Comparison of ENCODE assay signal across 8 mouse cellular contexts in genomic region chr8:84986379-84986945, GRCm38 (mm10). TPM values are rescaled to one million over a fixed set of nuclear protein-coding genes. Genes with fewer than 3 reads are reported as not detected.
DNase-seq lines count a peak whose midpoint lies in the region; ATAC-seq lines count a peak whose summit lies in the region.

No protein-coding gene starts in this region.

- intact Hi-C loops in left cerebral cortex, postnatal 14 days (cut with DNase I) = no loop called here

- peak overlapping the region; percentile 48 for H3K4me3 ChIP-seq in kidney, embryonic 14.5 days (ENCODE audit: low read length)
- peak overlapping the region; percentile 48 for H3K4me3 ChIP-seq in hindbrain, embryonic 14.5 days (replicated peaks; ENCODE audit: low read length)
- H3K4me3 ChIP-seq in midbrain, embryonic 14.5 days (replicated peaks; ENCODE audit: low read depth, low read length) = peak overlapping the region; percentile 46

- WGBS in kidney, embryonic 14.5 days = 38% methylated on average over 8 of the region's 8 CpGs
- WGBS in hindbrain, embryonic 14.5 days = 35% methylated on average over 8 of the region's 8 CpGs
- WGBS in midbrain, embryonic 14.5 days = 35% methylated on average over 8 of the region's 8 CpGs

- peak overlapping the region; percentile 74 for H3K27ac ChIP-seq in kidney, embryonic 14.5 days (ENCODE audit: low read depth, low read length)
- peak overlapping the region; percentile 73 for H3K27ac ChIP-seq in hindbrain, embryonic 14.5 days
- H3K27ac ChIP-seq in midbrain, embryonic 14.5 days (replicated peaks; ENCODE audit: low read depth, low read length) = peak overlapping the region; percentile 49; the same call in 1 of the 2 replicates

- no peaks in the 10 kb centered on the region for H3K9me3 ChIP-seq in kidney, embryonic 14.5 days (ENCODE audit: control insufficient read depth, low read length)
- H3K9me3 ChIP-seq in hindbrain, embryonic 14.5 days (ENCODE audit: control insufficient read depth, low read length) = no peaks in the 10 kb centered on the region
- no peaks in the 10 kb centered on the region for H3K9me3 ChIP-seq in midbrain, embryonic 14.5 days (ENCODE audit: control insufficient read depth, low read length)

- H3K27me3 ChIP-seq in kidney, embryonic 14.5 days (ENCODE audit: control insufficient read depth, insufficient read depth, low read length) = no peaks in the 10 kb centered on the region
- H3K27me3 ChIP-seq in hindbrain, embryonic 14.5 days (ENCODE audit: control insufficient read depth, insufficient read depth, low read length) = peaks cover 25% of the 10 kb centered on the region
- 0 out of 2 replicates have a peak, but pooled peaks cover 9% of the 10 kb centered on the region for H3K27me3 ChIP-seq in midbrain, embryonic 14.5 days (ENCODE audit: control insufficient read depth, insufficient read depth, low read length)

- H3K36me3 ChIP-seq in kidney, embryonic 14.5 days (ENCODE audit: control insufficient read depth, insufficient read depth, low read length) = no peaks in the 10 kb centered on the region
- no peaks in the 10 kb centered on the region for H3K36me3 ChIP-seq in hindbrain, embryonic 14.5 days (replicated peaks; ENCODE audit: control insufficient read depth, insufficient read depth)
- H3K36me3 ChIP-seq in midbrain, embryonic 14.5 days (ENCODE audit: control insufficient read depth, insufficient read depth, low read length) = no peaks in the 10 kb centered on the region

- H3K4me1 ChIP-seq in kidney, embryonic 14.5 days (ENCODE audit: control insufficient read depth, insufficient read depth, low read length) = peaks cover 41% of the 10 kb centered on the region
- peaks cover 24% of the 10 kb centered on the region for H3K4me1 ChIP-seq in hindbrain, embryonic 14.5 days (replicated peaks; ENCODE audit: control insufficient read depth, insufficient read depth, low read length)
- peaks cover 28% of the 10 kb centered on the region for H3K4me1 ChIP-seq in midbrain, embryonic 14.5 days (ENCODE audit: control insufficient read depth, insufficient read depth, low read length)

- peak overlapping the region; percentile 96 for H3K4me2 ChIP-seq in kidney, embryonic 14.5 days (replicated peaks; ENCODE audit: low read depth, low read length)
- peak overlapping the region; percentile 89 for H3K4me2 ChIP-seq in hindbrain, embryonic 14.5 days (replicated peaks)
- peak overlapping the region; percentile 99 for H3K4me2 ChIP-seq in midbrain, embryonic 14.5 days (ENCODE audit: low read length)

- peak overlapping the region; percentile 58; the same call in 1 of the 2 replicates for H3K9ac ChIP-seq in kidney, embryonic 14.5 days (ENCODE audit: low read depth, low read length)
- H3K9ac ChIP-seq in hindbrain, embryonic 14.5 days = peak overlapping the region; percentile 58
- peak overlapping the region; percentile 50; the same call in 1 of the 2 replicates for H3K9ac ChIP-seq in midbrain, embryonic 14.5 days (replicated peaks; ENCODE audit: low read length)

- no peak for DNase-seq in kidney, postnatal 14 days
- DNase-seq in c-Kit-positive CD71-positive TER-119-negative erythroid progenitor cells, embryonic 14.5 days (ENCODE audit: low read depth) = peak; percentile 54
- DNase-seq in hindbrain, embryonic 14.5 days (ENCODE audit: low spot score) = no peak
- DNase-seq in midbrain, embryonic 14.5 days = peak; percentile 49
- DNase-seq in urinary bladder, adult 18-20 months (ENCODE audit: low spot score in 2 of 2) = no peak
- DNase-seq in left cerebral cortex, postnatal 14 days (ENCODE audit: low spot score in 2 of 2) = no peak
- no peak for DNase-seq in right cerebral cortex, postnatal 10 days (ENCODE audit: low spot score in 2 of 2)

- no peak for ATAC-seq in kidney, embryonic 14.5 days (ENCODE audit: low FRiP score, low TSS enrichment)
- no peak for ATAC-seq in hindbrain, embryonic 14.5 days (ENCODE audit: low FRiP score)
- ATAC-seq in midbrain, embryonic 14.5 days (ENCODE audit: low FRiP score, low TSS enrichment) = no peak

RNA-seq across cellular contexts. Expression of gene Hook2, which starts 3.9 kb away (rescaled TPM):
- 14.6 and 18.7 TPM in 2 replicates for polyA plus RNA-seq in kidney, embryonic 14.5 days (2014; fragmentation: Nextera tagmentation; extraction: Ambion mirVana)
- 24.6 and 27.3 TPM in 2 replicates for polyA plus RNA-seq in hindbrain, embryonic 14.5 days (2014; fragmentation: Nextera tagmentation; extraction: Ambion mirVana)
- polyA plus RNA-seq in midbrain, embryonic 14.5 days (2014; fragmentation: Nextera tagmentation; extraction: Ambion mirVana) = 25.8 and 31.4 TPM in 2 replicates
- total RNA-seq in left cerebral cortex, postnatal 14 days (2021) = 1 to 10 TPM; 7.5 to 8.1 TPM

RNA-seq across cellular contexts. Expression of gene Junb, which starts 7.9 kb away (rescaled TPM):
- 7.3 and 10.0 TPM in 2 replicates for polyA plus RNA-seq in kidney, embryonic 14.5 days (2014; fragmentation: Nextera tagmentation; extraction: Ambion mirVana)
- 6.0 and 6.2 TPM in 2 replicates for polyA plus RNA-seq in hindbrain, embryonic 14.5 days (2014; fragmentation: Nextera tagmentation; extraction: Ambion mirVana)
- 4.3 and 5.7 TPM in 2 replicates for polyA plus RNA-seq in midbrain, embryonic 14.5 days (2014; fragmentation: Nextera tagmentation; extraction: Ambion mirVana)
- 10 to 100 TPM; 51.5 to 65.4 TPM for total RNA-seq in left cerebral cortex, postnatal 14 days (2021)

RNA-seq across cellular contexts. Expression of gene Rnaseh2a, which starts 16.9 kb away (rescaled TPM):
- polyA plus RNA-seq in kidney, embryonic 14.5 days (2014; fragmentation: Nextera tagmentation; extraction: Ambion mirVana) = 143 and 154 TPM in 2 replicates
- 47.8 and 48.4 TPM in 2 replicates for polyA plus RNA-seq in hindbrain, embryonic 14.5 days (2014; fragmentation: Nextera tagmentation; extraction: Ambion mirVana)
- polyA plus RNA-seq in midbrain, embryonic 14.5 days (2014; fragmentation: Nextera tagmentation; extraction: Ambion mirVana) = 51.7 and 54.4 TPM in 2 replicates
- 10 to 100 TPM; 38.1 to 52.0 TPM for total RNA-seq in left cerebral cortex, postnatal 14 days (2021)

RNA-seq across cellular contexts. Expression of gene Prdx2, which starts 17.1 kb away (rescaled TPM):
- polyA plus RNA-seq in kidney, embryonic 14.5 days (2014; fragmentation: Nextera tagmentation; extraction: Ambion mirVana) = 965 and 1,048 TPM in 2 replicates
- polyA plus RNA-seq in hindbrain, embryonic 14.5 days (2014; fragmentation: Nextera tagmentation; extraction: Ambion mirVana) = 1,143 and 1,221 TPM in 2 replicates
- 1,531 and 1,588 TPM in 2 replicates for polyA plus RNA-seq in midbrain, embryonic 14.5 days (2014; fragmentation: Nextera tagmentation; extraction: Ambion mirVana)
- 100 to 1,000 TPM; 402 to 429 TPM for total RNA-seq in left cerebral cortex, postnatal 14 days (2021)

RNA-seq across cellular contexts. Expression of gene Gm49661, which starts 17.2 kb away (rescaled TPM):
- polyA plus RNA-seq in kidney, embryonic 14.5 days (2014; fragmentation: Nextera tagmentation; extraction: Ambion mirVana) = not detected in 2 replicates
- polyA plus RNA-seq in hindbrain, embryonic 14.5 days (2014; fragmentation: Nextera tagmentation; extraction: Ambion mirVana) = not detected in 2 replicates
- not detected in 2 replicates for polyA plus RNA-seq in midbrain, embryonic 14.5 days (2014; fragmentation: Nextera tagmentation; extraction: Ambion mirVana)
- total RNA-seq in left cerebral cortex, postnatal 14 days (2021) = not detected

Comparison
In these comparisons a context has a peak if more than half of its experiments do, and no peak if none do; other contexts are left out.
1. DNase-seq: peak in c-Kit-positive CD71-positive TER-119-negative erythroid progenitor cells, embryonic 14.5 days (single experiment) and midbrain, embryonic 14.5 days (single experiment); none in kidney, postnatal 14 days (single experiment), hindbrain, embryonic 14.5 days (single experiment), urinary bladder, adult 18-20 months (0 of 2), left cerebral cortex, postnatal 14 days (0 of 2) and right cerebral cortex, postnatal 10 days (0 of 2).
2. Peak in every context shown above with its lines, with median percentiles within 50 percentile points of each other: H3K27ac ChIP-seq, H3K4me2 ChIP-seq, H3K4me3 ChIP-seq and H3K9ac ChIP-seq.